Mouse (Mus musculus) CD4-positive, CD25-positive, alpha-beta regulatory T cell, adult 2 months (primary cell): ENCODE measurements around the gene Ankrd13d.

Experiments
- DNase-seq: peaks from one replicate; pipeline ENCODE4 v3.0.0-alpha.2; 2012; ENCODE audit warnings: low read depth, low spot score

Ankrd13d gene

DNA sequence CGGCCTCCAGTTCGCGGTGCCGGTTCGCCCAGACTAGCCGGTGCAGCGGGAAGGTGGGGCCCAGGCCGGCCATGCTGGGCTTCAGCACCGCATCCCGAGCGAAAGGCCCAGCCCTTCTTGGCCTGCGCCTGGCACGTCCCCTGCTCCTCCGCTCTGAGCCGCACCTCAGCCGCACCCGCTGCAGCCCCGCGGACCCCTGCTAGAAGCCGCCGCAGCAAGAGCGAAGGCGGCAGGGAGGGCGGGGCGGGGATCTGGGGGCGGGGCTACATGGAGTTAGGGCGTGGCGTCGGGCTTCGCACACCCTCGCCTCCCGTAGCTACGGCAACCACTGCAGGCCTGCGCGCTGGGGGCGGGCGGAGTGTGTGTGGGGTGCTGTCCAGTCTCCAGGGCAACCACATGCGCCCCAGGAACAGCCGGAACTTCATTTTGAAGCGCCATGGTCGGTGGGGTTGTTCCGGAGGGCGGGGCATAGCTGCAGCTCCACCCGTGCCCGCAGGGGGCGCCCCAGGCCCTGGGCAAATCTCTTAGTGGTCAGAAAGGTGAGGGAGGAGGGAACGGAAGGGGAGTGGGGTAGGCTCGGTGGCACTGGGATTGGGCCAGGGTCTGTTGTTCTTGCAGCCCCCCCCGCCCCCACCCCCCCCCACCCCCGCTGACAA is at the start of gene Ankrd13d:
Gene Ankrd13d (minus strand): TSS at position 240 of the 656 bp plus-strand sequence.
- DNase-seq, result peak; percentile 93

DNA sequence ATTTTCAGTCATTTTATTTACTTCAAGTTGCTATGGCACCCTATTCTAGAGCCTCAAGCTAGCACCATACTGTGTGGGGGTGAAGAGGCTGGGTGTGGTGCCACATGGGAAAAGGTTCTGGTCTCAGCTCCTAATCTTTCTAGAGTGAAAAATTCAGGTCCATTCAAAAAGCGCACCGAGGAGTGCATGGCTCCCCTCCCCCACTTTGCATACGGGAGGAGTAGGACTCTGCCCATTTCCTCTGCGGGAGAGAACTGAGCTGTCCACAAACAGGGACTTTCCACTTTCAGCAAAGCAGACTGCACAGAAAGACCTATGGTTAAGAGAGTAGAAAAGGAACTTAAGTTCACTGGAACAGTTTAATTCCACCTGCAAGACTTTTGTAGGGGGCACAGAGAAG is 49.7 kb upstream of the Ankrd13d start:
- DNase-seq, result peak; percentile 77

DNA sequence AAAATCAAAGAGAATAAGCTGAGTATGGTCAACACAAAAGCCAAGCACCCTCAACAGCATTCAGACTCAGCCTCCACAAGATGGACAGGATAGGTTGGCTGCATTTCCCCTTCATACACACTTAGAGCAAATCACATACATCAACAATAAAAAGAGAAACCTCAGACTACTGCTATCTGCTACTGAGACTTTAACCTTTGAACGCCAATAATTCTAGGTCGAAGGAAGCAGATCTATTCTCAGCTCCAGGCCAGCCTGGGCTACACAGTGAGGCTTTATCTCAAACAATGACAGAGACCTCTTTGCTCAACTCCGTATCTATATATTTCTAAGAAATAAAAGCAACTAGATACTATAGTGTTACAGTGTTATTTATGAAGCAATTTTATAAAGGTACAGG is 48.3 kb upstream of the Ankrd13d start:
- no peak for DNase-seq

DNA sequence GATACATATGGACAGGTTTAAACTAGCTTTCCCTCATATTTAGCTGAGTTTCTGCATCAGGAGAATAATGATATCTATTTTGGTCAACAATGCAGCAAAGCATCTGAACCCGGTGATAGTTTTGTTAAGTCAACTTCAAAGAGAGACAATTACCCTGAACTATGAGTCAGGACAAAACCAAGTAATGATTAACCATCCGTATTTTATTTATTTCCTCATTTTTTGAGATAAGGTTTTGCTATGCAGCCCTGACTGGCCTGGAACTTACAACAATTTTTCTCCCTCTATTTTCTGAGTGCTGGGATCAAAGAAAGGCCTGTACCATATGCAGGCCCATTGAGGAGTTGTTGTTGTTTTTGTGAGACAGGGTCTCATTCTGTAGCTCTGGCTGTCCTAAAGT is 47.7 kb upstream of the Ankrd13d start:
- no peak for DNase-seq

GRCm38 (mm10) chr19:4328737-4329304 is 45.9 kb upstream of the Ankrd13d start:
- DNase-seq, result no peak

DNA sequence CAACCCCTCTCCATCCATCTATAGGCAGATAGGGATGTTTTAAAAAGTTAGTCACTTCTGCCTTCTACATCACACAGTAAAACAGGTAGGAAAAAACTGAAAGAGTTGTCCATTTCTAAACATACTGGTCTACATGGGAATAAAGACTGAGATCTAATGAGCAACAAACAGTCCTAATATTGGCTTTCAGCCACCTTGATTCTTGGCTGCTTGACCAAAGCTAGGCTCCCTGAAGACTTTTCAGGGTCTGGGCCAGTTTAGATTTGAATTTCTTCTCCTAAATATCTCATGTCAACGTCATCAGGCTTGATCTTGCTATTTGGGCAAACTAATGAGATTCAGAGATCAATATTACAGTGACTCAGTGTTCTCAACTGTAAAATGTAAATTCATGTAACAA is 43.9 kb upstream of the Ankrd13d start:
- DNase-seq, result no peak

GRCm38 (mm10) chr19:4326106-4326505 is 43.2 kb upstream of the Ankrd13d start:
- DNase-seq, result no peak

DNA sequence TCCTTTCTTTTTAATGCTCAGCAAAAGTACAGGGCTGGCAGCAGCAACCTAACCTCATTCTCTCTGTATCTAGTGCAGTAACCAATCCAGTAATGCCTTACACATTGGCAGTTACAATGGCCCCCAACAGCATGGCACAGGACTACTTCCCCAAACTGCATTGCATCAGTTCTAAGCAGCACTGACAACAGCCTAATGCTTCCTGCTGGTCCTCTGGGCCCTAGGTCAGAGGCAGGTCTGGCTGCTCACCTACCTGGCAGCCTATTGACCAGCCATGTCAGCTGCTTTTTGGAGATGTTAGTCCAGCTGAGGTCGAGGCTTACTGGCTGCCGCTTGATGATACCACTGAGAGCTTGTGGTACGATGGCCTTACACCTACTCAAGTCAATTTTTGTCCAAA is 39.2 kb upstream of the Ankrd13d start:
- DNase-seq, result no peak

DNA sequence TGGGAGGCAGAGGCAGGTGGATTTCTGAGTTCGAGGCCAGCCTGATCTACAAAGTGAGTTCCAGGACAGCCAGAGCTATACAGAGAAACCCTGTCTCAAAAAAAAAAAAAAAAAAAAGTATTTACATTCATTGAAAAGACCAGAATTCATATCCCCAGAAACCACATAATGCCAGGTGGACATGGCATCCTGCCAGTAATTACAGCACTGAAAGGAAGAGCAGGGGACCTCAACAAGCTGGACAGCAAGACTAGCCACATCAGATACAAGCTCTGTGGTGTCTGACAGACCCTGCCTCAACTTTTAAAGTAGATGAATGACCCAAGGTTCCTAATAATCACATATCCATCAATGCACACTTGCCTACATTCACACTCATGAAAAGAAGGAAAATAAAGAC is 38.7 kb upstream of the Ankrd13d start:
- no peak for DNase-seq

- no peak for DNase-seq
These were observed 36.3 kb upstream of the Ankrd13d start for GRCm38 (mm10) chr19:4319272-4319671.

GRCm38 (mm10) chr19:4317181-4317580 is 34.2 kb upstream of the Ankrd13d start:
- no peak for DNase-seq

DNA sequence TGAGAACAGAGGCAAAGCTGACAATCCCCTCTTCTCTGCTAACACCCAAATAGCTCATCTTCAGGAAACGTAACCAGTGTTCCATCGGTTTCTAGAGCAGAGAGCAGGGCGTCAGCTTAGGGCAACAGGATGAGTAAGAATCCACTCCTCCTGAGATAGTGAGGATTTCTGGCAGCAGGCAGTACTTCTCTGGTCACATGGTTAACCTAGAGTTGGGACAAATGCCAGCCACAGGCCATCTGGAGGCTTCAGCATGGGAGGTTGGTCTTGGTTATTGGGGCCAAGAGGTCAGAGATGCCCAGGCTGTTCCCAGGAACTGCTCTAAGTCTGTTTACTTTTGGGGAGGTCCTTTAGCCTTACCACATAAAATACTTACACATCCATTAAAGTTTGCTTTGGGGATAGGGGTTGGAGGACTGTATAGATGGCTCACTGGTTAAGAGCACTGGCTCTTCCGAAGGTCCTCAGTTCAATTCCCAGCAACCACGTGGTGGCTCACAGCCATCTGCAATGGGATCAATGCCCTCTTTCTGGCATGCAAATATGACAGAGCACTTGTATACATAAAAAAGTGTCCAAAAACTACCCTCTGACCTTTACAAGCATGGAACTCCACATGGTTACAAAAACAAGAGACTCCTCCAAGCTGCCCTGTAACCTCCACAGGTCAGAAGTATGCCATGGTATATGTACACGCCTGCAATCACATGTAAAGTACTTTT is 32.4 kb upstream of the Ankrd13d start:
- DNase-seq, result no peak

- peak; percentile 91 for DNase-seq
These were observed 26.8 kb upstream of the Ankrd13d start for GRCm38 (mm10) chr19:4309776-4310185.

DNA sequence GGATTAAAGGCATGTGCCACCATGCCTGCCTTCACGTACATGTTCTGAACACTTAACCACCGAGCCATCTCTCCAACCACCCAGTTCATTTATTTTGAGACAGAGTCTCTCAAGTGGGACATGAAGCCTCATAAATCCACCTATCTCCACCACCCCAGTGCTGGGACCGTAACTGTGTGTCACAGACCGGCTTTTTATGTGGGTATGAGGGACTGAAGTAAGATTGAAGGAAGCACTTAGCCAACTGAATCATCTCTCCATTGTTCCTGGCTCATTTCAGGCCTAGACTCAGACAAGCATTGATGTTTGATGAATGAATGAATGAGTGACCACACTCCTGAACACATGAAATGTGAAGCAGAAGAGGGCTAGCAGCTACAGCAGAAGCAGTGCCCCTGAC is 26.4 kb upstream of the Ankrd13d start:
- no peak for DNase-seq

GRCm38 (mm10) chr19:4306190-4306577 is 23.2 kb upstream of the Ankrd13d start, which contains the start of gene Grk2:
TSS of gene Grk2 (minus strand) at chr19:4306222.
- peak; percentile 89 for DNase-seq

- DNase-seq, result peak; percentile 76
These were observed 22.7 kb upstream of the Ankrd13d start for GRCm38 (mm10) chr19:4305491-4306189.

DNA sequence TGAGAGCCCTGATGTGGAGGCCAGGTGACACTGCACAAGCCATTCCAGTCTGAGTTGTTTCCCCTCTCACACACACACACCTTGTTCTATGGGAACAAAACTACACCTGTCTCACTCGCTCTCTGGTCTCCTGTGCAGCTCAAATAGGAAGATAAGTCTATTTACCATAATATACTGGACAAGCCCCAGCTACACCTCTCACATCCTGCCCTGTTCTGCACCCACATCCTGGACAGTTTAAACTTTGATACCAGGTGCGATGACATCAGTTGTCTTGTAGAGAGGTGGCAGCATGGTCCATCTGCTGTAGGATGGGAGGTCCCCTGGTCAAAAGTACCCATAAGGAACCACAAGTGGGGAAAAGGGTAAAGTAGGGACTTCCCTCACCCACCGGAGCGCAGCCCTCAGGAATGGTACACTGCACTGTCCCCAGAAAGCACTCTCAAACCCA is 22.0 kb upstream of the Ankrd13d start:
- peak; percentile 71 for DNase-seq

DNA sequence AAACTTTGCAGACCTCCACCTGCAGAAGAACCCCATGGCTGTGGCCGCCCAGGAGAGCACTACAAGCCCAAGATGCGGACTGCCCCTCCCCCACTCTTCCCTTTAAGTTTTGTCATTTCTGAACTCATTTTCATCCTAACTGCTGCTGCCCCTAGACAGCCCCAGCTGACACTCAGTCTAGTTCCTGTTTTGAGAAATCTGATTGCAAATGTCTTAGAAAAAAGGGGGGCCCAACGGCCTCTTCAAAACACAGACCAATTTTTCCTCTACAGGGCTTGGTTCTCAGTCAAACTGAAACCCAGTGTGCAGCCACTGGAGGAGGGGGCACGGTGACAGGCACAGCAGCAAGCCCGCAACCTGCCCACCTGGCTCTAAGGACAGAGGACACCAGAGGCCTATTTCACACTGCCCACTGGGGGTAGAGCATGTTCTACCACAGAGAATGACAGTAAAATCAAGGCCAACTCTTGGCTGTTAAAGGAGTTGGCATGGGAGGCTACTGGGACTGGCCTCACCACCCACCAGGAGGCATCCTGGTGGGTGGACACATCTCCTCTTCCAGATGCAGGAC is 21.4 kb upstream of the Ankrd13d start:
- DNase-seq, result peak; percentile 63

GRCm38 (mm10) chr19:4303640-4303995 is 20.7 kb upstream of the Ankrd13d start:
- no peak for DNase-seq

GRCm38 (mm10) chr19:4302936-4303639 is 20.2 kb upstream of the Ankrd13d start:
- DNase-seq, result no peak
